Mouse (Mus musculus): ENCODE data around the gene Mbd3. TPM values are rescaled to one million over a fixed set of nuclear protein-coding genes. Genes with fewer than 3 reads are reported as not detected.

Mbd3 gene
- polyA plus RNA-seq, 2 experiments: 44.3 to 79.5 TPM

GRCm38 (mm10) chr10:80412656-80413541, 13.5 kb upstream of the Mbd3 start:
- H3K4me2 ChIP-seq (ENCODE audit: low read depth): no peak overlapping the region
- no peaks in the 10 kb centered on the region for H3K9me3 ChIP-seq (ENCODE audit: control insufficient read depth, low read length)
- no peak overlapping the region for H3K4me3 ChIP-seq (ENCODE audit: insufficient read depth in 1 of 2, low read depth in 2 of 2, low read length in 2 of 2)
- H3K9ac ChIP-seq (replicated peaks): no peak overlapping the region
- H3K36me3 ChIP-seq (replicated peaks; ENCODE audit: control insufficient read depth, insufficient read depth, low read depth): peaks cover 83% of the 10 kb centered on the region
- no peak overlapping the region for H3K27ac ChIP-seq
- H3K4me1 ChIP-seq (replicated peaks; ENCODE audit: control insufficient read depth in 2 of 2, insufficient read depth in 2 of 2, low read length in 1 of 2): peaks cover 0 to under 1% of the 10 kb centered on the region in 2 experiments; a peak in 3 of 4 replicates
- no peaks in the 10 kb centered on the region for H3K27me3 ChIP-seq (ENCODE audit: control insufficient read depth, insufficient read depth, low read length)
- ATAC-seq (ENCODE audit: insufficient read depth) (no peak), DNase-seq (ENCODE audit: low read depth in 3 of 3, low spot score in 3 of 3) (no peak)
- 86% methylated on average over 44 of the region's 44 CpGs for WGBS (ENCODE audit: insufficient replicate concordance)
- no peak for TF ChIP-seq EP300 (IDR thresholded peaks at IDR 0.05; ENCODE audit: low read depth)
- no peak for TF ChIP-seq CTCF (IDR thresholded peaks at IDR 0.05; ENCODE audit: low read depth)

GRCm38 (mm10) chr10:80407924-80408323, 8.6 kb upstream of the Mbd3 start:
- no peak overlapping the region for H3K4me3 ChIP-seq (ENCODE audit: insufficient read depth in 1 of 2, low read depth in 2 of 2, low read length in 2 of 2)
- H3K4me1 ChIP-seq (replicated peaks; ENCODE audit: control insufficient read depth in 2 of 2, insufficient read depth in 2 of 2, low read length in 1 of 2): peaks cover 16 to 19% of the 10 kb centered on the region in 2 experiments
- no peaks in the 10 kb centered on the region for H3K27me3 ChIP-seq (ENCODE audit: control insufficient read depth, insufficient read depth, low read length)
- no peaks in the 10 kb centered on the region for H3K9me3 ChIP-seq (ENCODE audit: control insufficient read depth, low read length)
- DNase-seq (ENCODE audit: low read depth in 3 of 3, low spot score in 3 of 3) (no peak), ATAC-seq (ENCODE audit: insufficient read depth) (no peak)
- H3K36me3 ChIP-seq (replicated peaks; ENCODE audit: control insufficient read depth, insufficient read depth, low read depth): peaks cover 46% of the 10 kb centered on the region
- TF ChIP-seq CTCF (IDR thresholded peaks at IDR 0.05; ENCODE audit: low read depth) (no peak), EP300 (IDR thresholded peaks at IDR 0.05; ENCODE audit: low read depth) (no peak)
- peak overlapping the region; percentile 92 for H3K4me2 ChIP-seq (ENCODE audit: low read depth)
- 38% methylated on average over 4 of the region's 4 CpGs for WGBS (ENCODE audit: insufficient replicate concordance)
- H3K9ac ChIP-seq (replicated peaks): peak overlapping the region; percentile 74; the same call in 1 of the 2 replicates
- peak overlapping the region; percentile 88 for H3K27ac ChIP-seq

- Histone ChIP-seq H3K9ac (replicated peaks) (peak within 1 kb of the TSS; percentile 74), H3K4me1 (replicated peaks; ENCODE audit: control insufficient read depth in 2 of 2, insufficient read depth in 2 of 2, low read length in 1 of 2) (peaks cover 16 to 19% of the 10 kb centered on the region in 2 experiments), H3K4me2 (ENCODE audit: low read depth) (peak within 1 kb of the TSS; percentile 92), H3K27me3 (ENCODE audit: control insufficient read depth, insufficient read depth, low read length) (no peaks in the 10 kb centered on the region), H3K27ac (peak within 1 kb of the TSS; percentile 88), H3K9me3 (ENCODE audit: control insufficient read depth, low read length) (no peaks in the 10 kb centered on the region), H3K36me3 (replicated peaks; ENCODE audit: control insufficient read depth, insufficient read depth, low read depth) (peaks cover 42% of the 10 kb centered on the region), H3K4me3 (ENCODE audit: insufficient read depth in 1 of 2, low read depth in 2 of 2, low read length in 2 of 2) (peak within 1 kb of the TSS; percentile 79 to 85)
- DNase-seq (ENCODE audit: low read depth in 3 of 3, low spot score in 3 of 3) (peak; percentile 84 to 86 (median 86)), ATAC-seq (ENCODE audit: insufficient read depth) (peak; percentile 79)
- TF ChIP-seq CTCF (IDR thresholded peaks at IDR 0.05; ENCODE audit: low read depth) (no peak), EP300 (IDR thresholded peaks at IDR 0.05; ENCODE audit: low read depth) (no peak)
- WGBS (ENCODE audit: insufficient replicate concordance): under 1% methylated on average over 27 of the region's 27 CpGs
Measured at GRCm38 (mm10) chr10:80406684-80407501, 7.5 kb upstream of the Mbd3 start, which contains the start of gene Uqcr11. TSS of gene Uqcr11 (minus strand) at chr10:80406830.

- Histone ChIP-seq H3K4me2 (ENCODE audit: low read depth) (peak overlapping the region; percentile 92), H3K27ac (no peak overlapping the region), H3K27me3 (ENCODE audit: control insufficient read depth, insufficient read depth, low read length) (no peaks in the 10 kb centered on the region), H3K4me1 (replicated peaks; ENCODE audit: control insufficient read depth in 2 of 2, insufficient read depth in 2 of 2, low read length in 1 of 2) (peaks cover 16 to 20% of the 10 kb centered on the region in 2 experiments), H3K9me3 (ENCODE audit: control insufficient read depth, low read length) (no peaks in the 10 kb centered on the region), H3K36me3 (replicated peaks; ENCODE audit: control insufficient read depth, insufficient read depth, low read depth) (peaks cover 29% of the 10 kb centered on the region), H3K9ac (replicated peaks) (peak overlapping the region; percentile 74), H3K4me3 (ENCODE audit: insufficient read depth in 1 of 2, low read depth in 2 of 2, low read length in 2 of 2) (peak overlapping the region; percentile 79 to 85)
- TF ChIP-seq EP300 (IDR thresholded peaks at IDR 0.05; ENCODE audit: low read depth) (no peak), CTCF (IDR thresholded peaks at IDR 0.05; ENCODE audit: low read depth) (peak; percentile 72)
- WGBS (ENCODE audit: insufficient replicate concordance): 43% methylated on average over 10 of the region's 10 CpGs
- ATAC-seq (ENCODE audit: insufficient read depth) (no peak), DNase-seq (ENCODE audit: low read depth in 3 of 3, low spot score in 3 of 3) (no peak)
Measured at GRCm38 (mm10) chr10:80405481-80406173, 6.3 kb upstream of the Mbd3 start.
